Mouse (Mus musculus) liver, adult 2 months (tissue): ENCODE results near the gene Ric8a. TPM values are rescaled to one million over a fixed set of nuclear protein-coding genes. Genes with fewer than 3 reads are reported as not detected.

ENCODE experiments used
- DNase-seq: peaks from one replicate; pipeline ENCODE4 v3.0.0-alpha.2; 2011; ENCODE audit warnings: low read depth, low spot score; ENCODE audit errors: extremely low read depth
- H3K27ac ChIP-seq: fragments of 200-500 bp; replicated peaks from 2 replicates; pipeline ENCODE4 v1.5.1; 2012; ENCODE audit warnings: low read depth, mild to moderate bottlenecking, control low read depth, inconsistent platforms, low read length; ENCODE audit not compliant: insufficient read depth
- H3K27me3 ChIP-seq: fragments of 200-500 bp; 2 replicates; pipeline ENCODE4 v1.6.1; 2012; ENCODE audit warnings: mild to moderate bottlenecking, moderate library complexity, low read length, inconsistent platforms; ENCODE audit not compliant: control insufficient read depth, insufficient read depth
- H3K36me3 ChIP-seq: fragments of 200-500 bp; 2 replicates; pipeline ENCODE4 v1.6.1; 2012; ENCODE audit warnings: low read length, inconsistent platforms; ENCODE audit not compliant: control insufficient read depth, insufficient read depth
- H3K4me1 ChIP-seq: fragments of 200-500 bp; 2 replicates; pipeline ENCODE4 v1.6.1; 2011; ENCODE audit warnings: low read length; ENCODE audit not compliant: control insufficient read depth, insufficient read depth
- H3K4me3 ChIP-seq: fragments of 200-500 bp; 2 replicates; pipeline ENCODE4 v1.5.1; 2011; ENCODE audit warnings: low read depth, mild to moderate bottlenecking, control low read depth, low read length, moderate library complexity; ENCODE audit not compliant: insufficient read depth
- H3K79me2 ChIP-seq: fragments of 200-500 bp; 2 replicates; pipeline ENCODE4 v1.6.1; 2012; ENCODE audit warnings: inconsistent platforms, mild to moderate bottlenecking, low read length, moderate library complexity; ENCODE audit not compliant: control insufficient read depth, insufficient read depth
- H3K9ac ChIP-seq: fragments of 200-500 bp; 2 replicates; pipeline ENCODE4 v1.6.1; 2012; ENCODE audit warnings: low read depth, mild to moderate bottlenecking, control low read depth, inconsistent platforms, low read length
- CTCF ChIP-seq: fragments of 200-500 bp; IDR thresholded peaks from 2 replicates; pipeline ENCODE4 v1.5.1; 2011; ENCODE audit warnings: low read depth, low read length, control low read depth
- POLR2A ChIP-seq: fragments of 200-500 bp; IDR thresholded peaks from 2 replicates; pipeline ENCODE4 v1.6.1; 2011; ENCODE audit warnings: low read length, control low read depth; ENCODE audit not compliant: insufficient read depth; ENCODE audit errors: extremely low read depth
- WGBS: fragments of 180-500 bp; shearing (Covaris S2); methylation state at CpG from one replicate; pipeline ENCODE4 v1.1.7; 2018; 5-methylcytosine and 5-hydroxymethylcytosine counted together
- polyA plus RNA-seq: library from polyadenylated mRNA; depleted of rRNA; stranded (reverse); fragments of >200 nt; gene quantifications from 2 replicates; pipeline ENCODE4 v1.2.3, GENCODE M21; 2012; rRNA removed
- total RNA-seq: library from RNA; depleted of rRNA; stranded (reverse); fragments of >200 nt; gene quantifications from 2 replicates; pipeline ENCODE4 v1.2.3, GENCODE M21; 2014; rRNA removed

Gene Ric8a
- 17.5 and 20.3 TPM in 2 replicates for total RNA-seq
- 24.6 and 34.4 TPM in 2 replicates for polyA plus RNA-seq

DNA sequence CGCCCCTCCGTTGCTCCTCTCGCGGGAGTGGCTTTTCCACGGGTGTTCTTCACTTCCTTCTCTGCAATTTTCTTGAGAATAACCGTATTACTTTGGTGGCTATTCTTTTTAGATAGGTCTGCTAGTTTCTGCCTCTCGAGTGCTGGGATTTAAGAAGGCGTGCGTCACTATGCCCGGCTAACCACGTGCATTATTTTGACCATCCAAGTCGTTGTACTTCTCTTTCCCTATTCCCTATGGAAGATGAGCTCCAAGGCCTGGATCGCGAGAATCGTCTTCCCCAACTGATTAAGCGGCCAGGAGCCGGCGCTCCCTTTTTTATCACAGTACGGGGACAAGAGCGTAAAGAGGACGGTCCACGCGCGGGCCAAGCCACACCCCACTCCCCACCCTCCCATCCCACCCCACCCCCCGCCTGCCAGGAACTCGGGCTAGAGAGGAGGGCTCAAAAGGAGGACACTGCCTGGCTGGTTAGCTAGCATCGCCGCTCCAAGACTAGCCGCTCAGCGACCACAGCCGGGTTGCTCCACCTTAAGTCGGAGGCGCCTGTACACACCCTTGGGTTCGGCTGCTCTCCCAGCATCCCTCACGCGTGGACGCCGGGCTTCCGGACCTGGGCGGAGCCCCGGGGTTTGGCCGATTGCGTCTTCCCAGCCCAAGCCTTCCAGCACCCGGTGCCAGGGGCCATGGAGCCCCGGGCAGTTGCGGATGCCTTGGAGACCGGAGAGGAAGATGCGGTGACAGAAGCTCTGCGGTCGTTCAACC is at the start of gene Ric8a:
TSS of gene Ric8a (plus strand) at position 173 of the 765 bp plus-strand sequence.
- peak within 1 kb of the TSS; percentile 92 for H3K4me3 ChIP-seq
- H3K4me1 ChIP-seq: peaks cover 35% of the 10 kb centered on the region
- no peaks in the 10 kb centered on the region for H3K27me3 ChIP-seq
- peak; percentile 80 for DNase-seq
- peaks cover 30% of the 10 kb centered on the region for H3K79me2 ChIP-seq
- H3K36me3 ChIP-seq: peaks cover 8% of the 10 kb centered on the region; the same call in 1 of the 2 replicates
- WGBS: under 1% methylated on average over 50 of the region's 50 CpGs
- H3K27ac ChIP-seq: peak within 1 kb of the TSS; percentile 97
- peak within 1 kb of the TSS; percentile 91 for H3K9ac ChIP-seq
- TF ChIP-seq POLR2A: peak; percentile 66
- no peak for TF ChIP-seq CTCF

DNA sequence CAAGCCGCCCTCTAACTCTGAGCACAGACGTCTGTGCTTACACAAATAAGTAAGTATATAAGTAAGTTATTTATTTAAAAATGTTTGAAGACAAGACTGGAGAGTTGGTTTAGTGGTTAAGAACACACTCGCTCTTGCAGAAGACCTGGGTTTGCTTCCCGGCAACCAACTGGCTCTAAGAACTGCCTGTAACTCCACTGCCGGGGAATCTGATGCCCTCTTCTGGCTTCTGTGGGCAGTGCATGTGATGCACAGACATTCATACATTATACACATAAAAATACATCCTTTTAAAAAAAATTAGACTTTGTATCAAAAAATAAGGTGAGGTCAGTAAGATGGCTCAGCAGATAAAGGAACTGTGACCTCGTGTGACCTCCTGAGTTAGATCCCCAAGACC is 46.3 kb upstream of the Ric8a start:
- peak; percentile 46; the same call in 1 of the 2 replicates for TF ChIP-seq CTCF
- TF ChIP-seq POLR2A: no peak
- Histone ChIP-seq H3K27me3 (no peaks in the 10 kb centered on the region; the same call in 1 of the 2 replicates), H3K9ac (no peak overlapping the region), H3K4me3 (no peak overlapping the region), H3K4me1 (no peaks in the 10 kb centered on the region; the same call in 1 of the 2 replicates), H3K27ac (no peak overlapping the region), H3K79me2 (no peaks in the 10 kb centered on the region), H3K36me3 (peaks cover 10% of the 10 kb centered on the region; the same call in 1 of the 2 replicates)
- no peak for DNase-seq
- WGBS: 88% methylated on average over 6 of the region's 6 CpGs

DNA sequence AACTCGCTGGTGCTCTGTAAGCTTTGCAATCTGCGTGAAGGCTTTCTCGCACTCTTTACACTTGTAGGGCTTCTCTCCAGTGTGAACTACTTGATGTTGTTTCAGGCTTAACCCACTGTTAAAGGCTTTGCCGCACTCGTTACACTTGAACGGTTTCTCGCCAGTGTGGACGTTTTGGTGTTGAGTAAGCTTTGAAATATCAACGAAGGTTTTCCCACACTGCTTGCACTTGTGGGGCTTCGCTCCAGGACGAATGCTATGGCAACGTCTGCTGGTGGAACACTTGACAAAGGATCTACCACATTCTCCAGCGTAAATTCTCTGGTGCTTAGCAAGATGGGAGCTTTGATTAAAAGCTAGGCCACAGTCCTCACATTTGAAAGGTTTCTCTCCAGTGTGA is 45.0 kb upstream of the Ric8a start:
- Histone ChIP-seq H3K27me3 (no peaks in the 10 kb centered on the region; the same call in 1 of the 2 replicates), H3K79me2 (no peaks in the 10 kb centered on the region), H3K36me3 (peaks cover 10% of the 10 kb centered on the region; the same call in 1 of the 2 replicates), H3K4me1 (no peaks in the 10 kb centered on the region), H3K27ac (no peak overlapping the region), H3K4me3 (no peak overlapping the region), H3K9ac (no peak overlapping the region)
- WGBS: 93% methylated on average over 13 of the region's 13 CpGs
- no peak for DNase-seq
- no peak for TF ChIP-seq CTCF
- TF ChIP-seq POLR2A: no peak

DNA sequence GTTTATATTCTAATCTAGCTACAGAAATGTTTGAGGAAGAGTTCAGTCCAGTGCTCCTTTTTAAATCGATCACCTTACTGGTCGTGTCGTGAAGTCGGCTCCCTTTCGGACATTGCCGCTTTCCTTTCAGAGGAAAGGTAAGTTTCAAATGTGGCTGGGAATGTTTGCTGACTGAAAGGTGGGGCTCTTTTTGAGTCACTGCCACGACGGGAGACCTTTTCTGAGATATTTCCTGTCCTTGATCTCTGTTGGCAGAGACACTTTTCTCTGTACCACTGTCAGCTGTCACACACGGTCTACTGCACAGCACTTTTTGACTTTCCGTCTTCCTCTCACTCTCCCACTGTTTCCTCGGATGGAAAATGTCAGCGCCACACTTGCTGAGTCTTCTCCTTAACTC is 43.9 kb upstream of the Ric8a start:
- no peak for TF ChIP-seq POLR2A
- TF ChIP-seq CTCF: no peak
- Histone ChIP-seq H3K36me3 (peaks cover 10% of the 10 kb centered on the region; the same call in 1 of the 2 replicates), H3K4me3 (no peak overlapping the region), H3K9ac (no peak overlapping the region), H3K4me1 (no peaks in the 10 kb centered on the region), H3K27ac (no peak overlapping the region), H3K27me3 (no peaks in the 10 kb centered on the region; the same call in 1 of the 2 replicates), H3K79me2 (no peaks in the 10 kb centered on the region)
- DNase-seq: no peak
- 88% methylated on average over 12 of the region's 12 CpGs for WGBS

DNA sequence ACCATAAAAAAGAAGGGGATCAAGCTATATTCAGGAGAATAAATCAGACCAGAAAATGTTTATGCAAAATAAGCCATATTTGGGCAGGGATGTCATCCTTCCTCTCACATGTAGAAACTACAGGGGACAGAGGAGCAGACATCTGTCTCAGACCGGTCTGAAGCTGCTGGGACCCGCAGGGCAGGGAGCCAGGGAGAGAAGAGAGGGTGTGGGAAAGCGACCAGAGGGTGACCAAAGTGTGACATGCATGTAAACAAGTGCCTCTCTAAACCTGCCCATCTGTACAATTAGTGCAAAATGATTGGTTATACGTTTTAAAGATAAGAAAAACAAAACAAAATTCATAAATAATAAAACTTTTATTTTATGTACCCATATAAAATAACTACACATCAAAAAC is 36.6 kb upstream of the Ric8a start:
- no peak overlapping the region for H3K4me3 ChIP-seq
- H3K36me3 ChIP-seq: no peaks in the 10 kb centered on the region
- WGBS: 59% methylated on average over 4 of the region's 4 CpGs
- H3K79me2 ChIP-seq: no peaks in the 10 kb centered on the region
- peaks cover 3% of the 10 kb centered on the region; the same call in 1 of the 2 replicates for H3K4me1 ChIP-seq
- no peak overlapping the region for H3K9ac ChIP-seq
- DNase-seq: no peak
- H3K27me3 ChIP-seq: no peaks in the 10 kb centered on the region
- TF ChIP-seq CTCF: no peak
- no peak for TF ChIP-seq POLR2A
- H3K27ac ChIP-seq: no peak overlapping the region

DNA sequence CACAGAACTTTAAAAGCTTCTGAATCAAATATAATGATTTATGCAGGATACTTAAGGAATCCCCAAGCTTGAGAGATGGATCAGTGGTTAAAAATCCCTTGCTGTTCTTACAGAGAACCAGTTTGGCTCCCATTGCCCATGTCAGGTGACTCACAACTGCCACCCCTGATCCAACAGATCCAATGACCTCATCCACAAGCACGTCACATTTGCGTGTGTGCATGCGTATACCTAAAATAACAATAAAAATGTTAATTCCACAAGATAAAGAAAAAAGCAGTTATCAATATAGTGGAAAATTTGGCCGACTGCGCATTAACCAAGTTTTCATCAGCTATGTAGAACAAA is 35.5 kb upstream of the Ric8a start:
- no peak overlapping the region for H3K4me3 ChIP-seq
- H3K9ac ChIP-seq: no peak overlapping the region

More for the DNA sequence above, 35.5 kb upstream of the Ric8a start:
- TF ChIP-seq CTCF (no peak), POLR2A (no peak)
- no peak for DNase-seq
- Histone ChIP-seq H3K27ac (no peak overlapping the region), H3K4me1 (peaks cover 3% of the 10 kb centered on the region; the same call in 1 of the 2 replicates), H3K36me3 (no peaks in the 10 kb centered on the region), H3K79me2 (no peaks in the 10 kb centered on the region), H3K27me3 (no peaks in the 10 kb centered on the region)
- WGBS: 73% methylated on average over 5 of the region's 5 CpGs
